Mouse (Mus musculus): ENCODE measurements around the gene Tcp10a. TPM values are rescaled to one million over a fixed set of nuclear protein-coding genes. Genes with fewer than 3 reads are reported as not detected.

Gene Tcp10a
- total RNA-seq (2023), result under 1 TPM in 1 of 2 experiments, not detected in 1; 0.33 TPM

DNA sequence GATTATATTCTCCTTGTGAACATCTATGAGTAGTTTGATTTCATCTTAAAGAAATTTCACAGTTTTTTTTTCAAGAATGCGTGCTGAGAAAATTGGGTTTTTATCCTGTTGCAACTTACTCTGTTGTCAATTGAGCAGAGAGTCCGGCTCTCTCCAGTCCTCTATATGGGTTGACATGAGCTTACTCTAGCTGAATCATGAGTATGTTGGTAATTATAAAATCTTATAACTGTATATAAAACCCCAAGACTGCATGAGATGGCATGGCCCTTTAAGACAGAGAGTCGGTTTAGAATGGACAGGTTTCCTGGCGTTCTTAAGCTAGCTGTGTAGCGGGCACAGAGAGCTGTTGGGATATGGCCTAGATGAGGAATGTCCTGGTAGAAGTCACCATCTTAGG is at the start of gene Tcp10a:
Gene Tcp10a (plus strand): TSS at position 301 of the 400 bp plus-strand sequence.

DNA sequence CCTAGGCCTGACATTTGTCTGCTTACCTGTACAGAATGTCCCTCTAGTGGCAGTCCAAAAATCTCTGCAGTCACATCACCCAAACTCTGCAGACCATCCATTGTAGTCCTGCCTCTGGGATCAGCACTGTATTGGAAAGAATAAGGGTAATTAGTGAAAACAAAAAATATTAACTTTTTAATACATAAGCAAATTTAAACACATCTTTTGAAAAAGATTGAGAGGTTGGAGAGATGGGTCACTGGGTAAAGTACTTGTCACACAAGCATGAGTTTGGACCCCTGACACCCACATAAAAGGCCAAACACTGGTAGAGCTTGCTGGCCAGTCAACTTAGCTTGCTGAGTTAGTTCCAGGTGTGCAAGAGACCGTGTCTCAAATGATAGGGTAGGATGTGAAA is 28.1 kb downstream of the Tcp10a start, which contains the start of gene Ttll2:
Gene Ttll2 (minus strand): TSS at position 101 of the 400 bp plus-strand sequence.

DNA sequence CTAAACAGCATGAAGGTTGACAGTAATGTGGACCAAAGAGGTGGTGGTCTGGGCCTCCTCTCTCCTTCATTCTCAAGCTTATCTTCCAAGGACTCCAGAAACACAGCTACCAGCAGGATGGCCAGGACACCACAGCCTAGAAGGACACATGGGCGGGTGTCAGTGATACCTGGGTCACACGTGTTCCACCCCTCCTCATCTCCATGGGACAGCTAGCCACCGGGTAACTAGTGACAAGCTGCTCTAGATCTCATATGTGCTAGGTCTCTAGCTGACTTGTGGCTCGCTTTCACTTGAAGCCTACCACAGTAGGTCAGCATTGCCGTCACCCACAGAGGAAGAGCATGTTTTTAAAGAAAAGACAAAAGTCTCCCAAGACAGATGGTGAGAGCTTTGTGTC is 47.4 kb downstream of the Tcp10a start, which contains the start of gene Gm49630:
Gene Gm49630 (minus strand): TSS at position 101 of the 400 bp plus-strand sequence.

DNA sequence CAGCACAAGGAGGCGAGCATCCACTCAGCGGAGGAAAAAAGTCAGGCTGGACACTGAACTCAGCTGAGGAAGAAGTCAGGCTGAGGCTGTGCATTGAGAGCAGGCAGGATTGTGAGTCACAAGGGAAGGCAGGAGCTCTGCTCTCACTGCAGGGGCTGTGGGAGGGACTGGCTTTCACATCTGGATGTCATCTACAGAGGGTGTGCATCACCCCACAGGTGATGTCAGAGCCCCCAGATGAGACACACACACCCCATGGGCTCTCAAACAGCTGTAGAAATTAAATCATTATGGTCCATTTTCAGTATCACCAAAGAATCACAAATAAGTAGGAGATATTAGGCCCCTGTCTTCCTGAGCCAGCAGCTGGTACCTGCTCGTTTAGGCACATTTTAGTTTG is 60.9 kb downstream of the Tcp10a start, which contains the start of gene Unc93a2:
Gene Unc93a2 (minus strand): TSS at position 101 of the 400 bp plus-strand sequence.

Other genes starting within 250 kb of the Tcp10a start
- gene Rps6ka2, start 154.5 kb upstream of the Tcp10a start, total RNA-seq (2023), result 10 to 100 TPM; 47.6 to 52.7 TPM
- not detected for gene Ttll2, start 28.1 kb downstream of the Tcp10a start, total RNA-seq (2023)
- not detected for gene Gm49630, start 47.3 kb downstream of the Tcp10a start, total RNA-seq (2023)
- 1 to 10 TPM; 1.2 to 1.5 TPM for gene Unc93a2, start 60.8 kb downstream of the Tcp10a start, total RNA-seq (2023)

All from neutrophil, adult 59 days (primary cell).